Mouse (Mus musculus) stomach, postnatal 0 days (tissue): Measurements from ENCODE around the gene Efr3b.

Experiments used
- CTCF ChIP-seq: IDR thresholded peaks from 2 replicates; pipeline ENCODE4 v1.5.1; 2016; ENCODE audit warnings: antibody characterized with exemption, low read depth, mild to moderate bottlenecking, moderate library complexity
- EP300 ChIP-seq: optimal IDR thresholded peaks from 2 replicates; pipeline ENCODE3; 2016; ENCODE audit warnings: antibody characterized with exemption

DNA sequence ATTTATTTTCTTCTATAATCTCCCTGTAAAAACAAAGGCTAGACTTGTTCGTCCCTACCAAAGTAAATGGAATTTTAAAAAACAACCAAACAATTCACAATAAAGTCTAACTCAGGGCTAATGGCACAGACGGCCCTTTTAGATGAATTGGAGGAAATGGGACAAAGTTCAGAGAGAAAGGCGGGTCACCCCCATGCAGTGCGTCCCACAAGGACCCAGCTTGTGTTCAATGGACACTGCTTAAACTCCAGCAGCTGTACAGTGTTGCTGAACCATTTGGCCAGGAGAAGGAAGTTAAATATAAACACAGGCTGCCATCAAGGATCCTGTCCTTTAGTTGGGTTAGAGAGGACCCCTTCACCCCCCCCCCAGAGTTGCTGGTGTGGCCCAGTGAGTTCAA lies 30.9 kb downstream of the Efr3b start:
- no peak for TF ChIP-seq CTCF
- no peak for TF ChIP-seq EP300
